Mouse (Mus musculus): ENCODE data around the gene Ctsd.

Gene Ctsd

GRCm38 (mm10) chr7:142374413-142375015 is 13.3 kb downstream of the Ctsd start:
- DNase-seq (ENCODE audit: low read depth, low spot score) = no peak

- peak; percentile 33 for DNase-seq (ENCODE audit: low read depth, low spot score)
These were observed 14.0 kb downstream of the Ctsd start, which contains the start of gene Ifitm10 for GRCm38 (mm10) chr7:142373641-142374412. TSS of gene Ifitm10 (minus strand) at chr7:142373753.

- no peak for DNase-seq (ENCODE audit: low read depth, low spot score)
These were observed 14.8 kb downstream of the Ctsd start for GRCm38 (mm10) chr7:142373039-142373438.

- DNase-seq (ENCODE audit: low read depth, low spot score) = peak; percentile 24
These were observed 15.8 kb downstream of the Ctsd start for GRCm38 (mm10) chr7:142371768-142372661.

GRCm38 (mm10) chr7:142371398-142371767 is 16.5 kb downstream of the Ctsd start:
- no peak for DNase-seq (ENCODE audit: low read depth, low spot score)

- DNase-seq (ENCODE audit: low read depth, low spot score) = no peak
These were observed 16.9 kb downstream of the Ctsd start for GRCm38 (mm10) chr7:142370937-142371336.

- no peak for DNase-seq (ENCODE audit: low read depth, low spot score)
These were observed 18.0 kb downstream of the Ctsd start for GRCm38 (mm10) chr7:142369820-142370219.

- no peak for DNase-seq (ENCODE audit: low read depth, low spot score)
These were observed 19.0 kb downstream of the Ctsd start for GRCm38 (mm10) chr7:142368856-142369255.

GRCm38 (mm10) chr7:142363107-142363506 is 24.7 kb downstream of the Ctsd start:
- DNase-seq (ENCODE audit: low read depth, low spot score) = no peak

- DNase-seq (ENCODE audit: low read depth, low spot score) = no peak
These were observed 27.1 kb downstream of the Ctsd start for GRCm38 (mm10) chr7:142360743-142361142.

GRCm38 (mm10) chr7:142359129-142359528 is 28.7 kb downstream of the Ctsd start:
- no peak for DNase-seq (ENCODE audit: low read depth, low spot score)

- DNase-seq (ENCODE audit: low read depth, low spot score) = no peak
These were observed 30.3 kb downstream of the Ctsd start for GRCm38 (mm10) chr7:142357566-142357965.

GRCm38 (mm10) chr7:142354661-142355233 is 33.1 kb downstream of the Ctsd start:
- no peak for DNase-seq (ENCODE audit: low read depth, low spot score)

- DNase-seq (ENCODE audit: low read depth, low spot score) = no peak
These were observed 34.0 kb downstream of the Ctsd start for GRCm38 (mm10) chr7:142353854-142354253.

- no peak for DNase-seq (ENCODE audit: low read depth, low spot score)
These were observed 36.3 kb downstream of the Ctsd start for GRCm38 (mm10) chr7:142351569-142351968.

- DNase-seq (ENCODE audit: low read depth, low spot score) = no peak
These were observed 38.4 kb downstream of the Ctsd start for GRCm38 (mm10) chr7:142349308-142349961.

- no peak for DNase-seq (ENCODE audit: low read depth, low spot score)
These were observed 40.3 kb downstream of the Ctsd start for GRCm38 (mm10) chr7:142347542-142347941.

- DNase-seq (ENCODE audit: low read depth, low spot score) = no peak
These were observed 45.6 kb downstream of the Ctsd start for GRCm38 (mm10) chr7:142342247-142342640.

GRCm38 (mm10) chr7:142341564-142342246 is 46.1 kb downstream of the Ctsd start:
- DNase-seq (ENCODE audit: low read depth, low spot score) = no peak

GRCm38 (mm10) chr7:142340269-142340970 is 47.4 kb downstream of the Ctsd start:
- no peak for DNase-seq (ENCODE audit: low read depth, low spot score)
